Mouse (Mus musculus): ENCODE data around the gene Apol6.

- no peak for TF ChIP-seq CTCF (IDR thresholded peaks at IDR 0.05; ENCODE audit: low read depth)
- TF ChIP-seq EP300 (IDR thresholded peaks at IDR 0.05; ENCODE audit: low read depth): no peak
Measured at GRCm38 (mm10) chr15:77020136-77020535, 24.4 kb upstream of the Apol6 start.

All from liver, postnatal 0 days (tissue).